Mouse (Mus musculus): ENCODE measurements at regions not wholly inside any gene's neighbourhood (a gene's known extent, or its start where the extent isn't known, plus 50 kb on each side); places are given as distances from the start of the nearest gene placed in this dataset.

- TF ChIP-seq MAFK (IDR thresholded peaks at IDR 0.05; ENCODE audit: insufficient read depth, low read depth, low read length) (no peak), HCFC1 (IDR thresholded peaks at IDR 0.05; ENCODE audit: borderline replicate concordance, insufficient read depth, low read length) (no peak), CHD2 (IDR thresholded peaks at IDR 0.05; ENCODE audit: low read depth, low read length) (no peak)
Observed at GRCm38 (mm10) chr12:86603521-86603920, 75.0 kb upstream of the Vash1 start.
